Mouse (Mus musculus): ENCODE measurements around the gene Frmd4b. TPM values are rescaled to one million over a fixed set of nuclear protein-coding genes. Genes with fewer than 3 reads are reported as not detected.

The Frmd4b gene
- polyA plus RNA-seq, 1 experiment from 2014 or later = 21.5 TPM

DNA sequence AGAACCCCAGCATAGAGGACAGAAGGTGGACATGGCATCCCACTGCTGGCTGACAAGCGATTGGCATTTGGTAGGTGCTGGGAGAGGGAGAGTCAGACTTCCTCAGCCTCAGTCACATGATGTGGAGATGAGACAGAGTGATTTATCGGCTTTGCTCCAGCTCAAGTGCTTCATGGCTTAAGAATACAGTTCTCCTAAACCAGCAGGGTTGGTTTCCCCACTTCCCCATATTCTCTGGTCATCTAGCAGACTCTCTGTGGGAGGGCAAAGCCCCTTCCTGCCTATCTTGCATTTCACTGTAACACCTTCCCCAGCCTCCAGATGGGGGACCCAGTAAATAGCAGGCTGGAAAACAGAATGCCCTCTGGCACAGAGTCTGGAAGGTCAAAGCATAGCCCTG, 160.1 kb downstream of the Frmd4b start:
- CTCF ChIA-PET = no interaction called here
- DNase-seq (ENCODE audit: low read depth, low spot score) = no peak
- H3K27me3 ChIP-seq = no peaks in the 10 kb centered on the region
- no peak for ATAC-seq
- POLR2A ChIA-PET = no interaction called here
- in situ Hi-C loops (cut with MboI; ENCODE audit: low pct_unique_long_range_greater_than_20kb) = no loop called here
- no peak for TF ChIP-seq CTCF (IDR thresholded peaks at IDR 0.05)

DNA sequence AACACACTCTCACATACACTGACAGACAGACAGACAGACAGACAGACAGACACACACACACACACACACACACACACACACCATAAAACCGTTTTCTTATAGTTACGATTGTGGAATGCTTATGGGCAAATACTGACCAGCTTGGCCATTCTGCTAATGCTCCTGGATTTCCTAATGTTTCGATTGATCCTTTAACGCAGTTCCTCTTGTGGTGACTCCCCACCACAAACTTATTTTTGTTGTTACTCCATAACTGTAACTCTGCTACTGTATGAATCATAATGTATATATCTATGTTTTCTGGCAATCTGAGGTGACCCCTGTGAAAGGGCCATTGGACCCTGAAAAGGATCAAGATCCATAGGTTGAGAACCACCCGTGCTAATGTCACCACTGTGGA, 165.1 kb downstream of the Frmd4b start:
- no peaks in the 10 kb centered on the region for H3K27me3 ChIP-seq
- CTCF ChIA-PET = interaction anchor here (1.2 kb wide), 1 partner anchor 21 kb away, joined by 4 read pairs; no protein-coding TSS in a partner anchor
- DNase-seq (ENCODE audit: low read depth, low spot score) (no peak), ATAC-seq (no peak)
- in situ Hi-C loops (cut with MboI; ENCODE audit: low pct_unique_long_range_greater_than_20kb) = no loop called here
- TF ChIP-seq CTCF (IDR thresholded peaks at IDR 0.05) = no peak
- POLR2A ChIA-PET = no interaction called here

DNA sequence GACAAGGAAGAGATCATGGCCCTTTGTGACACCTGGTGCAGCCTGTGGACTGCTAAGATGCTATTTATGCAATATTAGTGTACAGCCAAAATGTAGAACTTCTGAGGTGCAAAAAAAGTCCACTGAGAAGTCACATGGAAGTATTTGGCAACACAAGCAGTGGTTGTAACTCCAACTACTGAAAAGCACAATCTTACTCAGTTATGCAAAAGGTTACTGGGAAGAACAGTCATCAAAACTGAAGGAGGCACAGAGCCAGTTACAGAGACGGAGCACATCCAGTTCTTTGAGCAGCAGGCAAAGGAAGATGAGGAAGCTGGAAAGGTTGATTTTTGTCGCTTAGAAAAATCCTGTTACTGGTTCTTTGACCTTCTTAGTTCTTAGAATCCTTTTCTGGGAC, 167.5 kb downstream of the Frmd4b start:
- CTCF ChIA-PET = no interaction called here
- POLR2A ChIA-PET = no interaction called here
- no peak for TF ChIP-seq CTCF (IDR thresholded peaks at IDR 0.05)
- in situ Hi-C loops (cut with MboI; ENCODE audit: low pct_unique_long_range_greater_than_20kb) = no loop called here
- H3K27me3 ChIP-seq = no peaks in the 10 kb centered on the region
- DNase-seq (ENCODE audit: low read depth, low spot score) (no peak), ATAC-seq (no peak)

DNA sequence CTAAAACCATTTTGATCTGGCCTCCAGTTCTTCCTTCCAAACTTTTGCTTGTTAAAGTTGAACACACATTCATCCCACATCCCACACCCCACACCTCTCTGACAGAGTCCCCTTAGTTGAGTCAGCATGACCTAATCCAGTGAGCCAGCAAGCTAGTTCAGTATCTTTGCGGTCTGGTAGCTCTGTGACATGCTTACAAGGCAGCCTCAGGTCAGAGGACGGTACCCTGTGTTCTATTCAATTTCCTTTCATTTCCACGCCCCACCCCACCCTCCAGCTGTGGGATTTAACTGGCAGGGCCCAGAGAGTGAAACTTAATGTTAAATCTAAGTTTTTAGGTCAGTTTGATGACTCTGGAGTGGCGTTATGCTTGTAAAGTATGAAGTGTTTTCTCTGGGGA, 170.3 kb downstream of the Frmd4b start:
- peak; percentile 56 for DNase-seq (ENCODE audit: low read depth, low spot score)

DNA sequence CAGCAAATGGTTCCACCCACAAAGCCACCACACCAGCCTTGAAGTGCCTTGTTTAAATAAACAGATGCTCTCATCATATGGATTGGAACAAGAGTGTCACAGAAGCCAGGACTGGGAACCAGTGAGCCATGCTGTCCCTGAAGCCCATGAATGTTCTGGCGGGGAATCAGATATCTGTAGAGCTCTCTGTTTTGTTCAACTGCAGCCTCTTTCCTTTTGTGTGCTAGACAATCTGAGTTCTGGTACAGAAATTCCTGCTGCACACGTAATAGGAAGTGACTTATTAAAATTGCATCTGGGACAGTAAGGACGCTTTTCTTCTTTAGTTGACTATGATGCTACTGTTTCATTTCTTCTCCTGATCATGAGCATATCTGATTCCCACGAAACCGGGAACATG, 173.2 kb downstream of the Frmd4b start:
- no peak for ATAC-seq
- CTCF ChIA-PET = no interaction called here
- no peaks in the 10 kb centered on the region for H3K27me3 ChIP-seq
- no peak for TF ChIP-seq CTCF (IDR thresholded peaks at IDR 0.05)
- POLR2A ChIA-PET = no interaction called here
- in situ Hi-C loops (cut with MboI; ENCODE audit: low pct_unique_long_range_greater_than_20kb) = no loop called here
- DNase-seq (ENCODE audit: low read depth, low spot score) = no peak

More for the DNA sequence above, 170.3 kb downstream of the Frmd4b start:
- ChIA-PET POLR2A (no interaction called here), CTCF (interaction anchor here (0.6 to 1.0 kb wide), 3 partner anchors 18 to 76 kb away, joined by 3 to 4 read pairs (median 4); no protein-coding TSS in a partner anchor)
- H3K27me3 ChIP-seq = no peaks in the 10 kb centered on the region
- peak; percentile 98 for ATAC-seq
- no peak for TF ChIP-seq CTCF (IDR thresholded peaks at IDR 0.05)
- in situ Hi-C loops (cut with MboI; ENCODE audit: low pct_unique_long_range_greater_than_20kb) = no loop called here

DNA sequence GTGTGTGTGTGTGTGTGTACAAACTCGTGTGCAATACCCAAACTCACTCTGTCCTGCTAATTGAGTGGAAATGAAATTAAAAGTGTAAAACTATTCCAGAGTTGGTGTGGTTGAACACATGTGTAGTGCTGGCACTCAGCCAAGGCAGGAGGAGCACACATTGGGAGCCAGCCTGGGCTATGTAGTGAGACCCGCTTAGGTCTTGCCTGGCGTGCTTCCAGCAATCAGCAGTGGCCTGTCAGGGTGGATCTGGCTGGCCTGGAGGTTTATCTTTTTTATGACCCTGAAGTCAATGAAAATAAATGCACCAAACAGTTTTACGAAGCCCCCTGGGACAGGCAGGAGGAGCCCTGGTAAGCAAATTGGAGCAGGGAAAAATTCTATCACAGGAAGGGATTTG, 173.8 kb downstream of the Frmd4b start:
- POLR2A ChIA-PET = interaction anchor here (0.7 kb wide), 1 partner anchor 20 kb away, joined by 5 read pairs; no protein-coding TSS in a partner anchor
- CTCF ChIA-PET = interaction anchor here (1.1 kb wide), 1 partner anchor 21 kb away, joined by 3 read pairs; no protein-coding TSS in a partner anchor
- ATAC-seq = no peak
- in situ Hi-C loops (cut with MboI; ENCODE audit: low pct_unique_long_range_greater_than_20kb) = no loop called here
- TF ChIP-seq CTCF (IDR thresholded peaks at IDR 0.05) = no peak
- no peak for DNase-seq (ENCODE audit: low read depth, low spot score)
- no peaks in the 10 kb centered on the region for H3K27me3 ChIP-seq

DNA sequence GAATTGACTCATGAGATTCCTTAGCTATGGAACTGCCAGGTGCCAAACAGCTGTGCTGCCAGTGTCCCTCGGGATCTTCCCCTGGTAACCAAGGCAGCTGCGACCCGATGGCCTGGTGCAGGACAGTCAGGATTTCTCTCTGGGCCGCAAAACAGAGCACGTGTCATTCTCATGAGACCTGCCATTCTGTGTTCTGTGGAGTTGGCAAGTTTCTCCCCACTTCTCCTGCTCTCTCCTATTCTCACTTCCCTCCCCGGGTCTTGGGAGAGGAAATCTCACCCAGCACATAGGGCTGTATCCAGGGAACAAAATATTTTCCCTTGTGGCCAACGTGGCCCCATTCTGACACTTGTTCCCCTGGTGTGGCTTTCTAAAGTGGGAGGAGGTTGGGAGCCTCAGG, 176.0 kb downstream of the Frmd4b start:
- POLR2A ChIA-PET = no interaction called here
- CTCF ChIA-PET = no interaction called here
- H3K27me3 ChIP-seq = no peaks in the 10 kb centered on the region
- ATAC-seq = no peak
- DNase-seq (ENCODE audit: low read depth, low spot score) = no peak
- TF ChIP-seq CTCF (IDR thresholded peaks at IDR 0.05) = no peak
- in situ Hi-C loops (cut with MboI; ENCODE audit: low pct_unique_long_range_greater_than_20kb) = no loop called here

DNA sequence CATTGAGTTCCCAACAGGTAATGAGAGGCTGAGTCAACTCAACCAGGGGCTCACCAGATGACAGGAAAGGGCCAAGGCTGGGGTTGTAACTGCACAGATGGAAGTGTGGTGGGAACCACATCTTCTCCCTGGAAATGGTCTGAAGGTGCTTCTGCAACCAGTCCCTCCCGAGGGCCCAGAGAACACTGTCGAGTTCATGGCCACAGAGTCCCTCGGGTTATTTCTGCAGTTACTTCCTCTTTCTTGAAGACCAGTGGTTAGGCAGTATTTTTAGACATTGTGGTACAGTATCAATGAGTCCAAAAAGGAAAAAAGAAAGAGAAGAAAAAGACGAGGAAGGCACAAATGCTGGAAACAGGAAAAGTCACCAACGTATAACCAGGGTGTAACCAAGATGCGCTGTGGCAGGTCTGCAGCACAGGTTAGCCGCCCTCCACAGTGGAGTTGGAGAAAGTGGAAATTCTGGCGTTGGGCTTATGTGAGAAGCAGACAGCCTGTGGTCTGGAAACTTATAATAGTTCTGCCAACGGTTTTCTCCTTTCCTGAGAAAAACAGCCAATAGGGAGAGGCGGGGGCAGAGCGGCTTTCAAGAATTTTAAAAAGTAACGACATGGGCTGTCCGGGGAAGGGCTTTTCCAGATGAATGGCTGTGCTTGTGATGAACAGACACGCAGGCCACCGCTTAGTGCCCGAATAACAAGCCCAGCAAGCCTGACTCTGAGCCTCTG, 178.3 kb downstream of the Frmd4b start:
- in situ Hi-C loops (cut with MboI; ENCODE audit: low pct_unique_long_range_greater_than_20kb) = no loop called here
- ATAC-seq = no peak
- no peak for DNase-seq (ENCODE audit: low read depth, low spot score)
- H3K27me3 ChIP-seq = no peaks in the 10 kb centered on the region
- TF ChIP-seq CTCF (IDR thresholded peaks at IDR 0.05) = no peak
- CTCF ChIA-PET = no interaction called here
- POLR2A ChIA-PET = no interaction called here

DNA sequence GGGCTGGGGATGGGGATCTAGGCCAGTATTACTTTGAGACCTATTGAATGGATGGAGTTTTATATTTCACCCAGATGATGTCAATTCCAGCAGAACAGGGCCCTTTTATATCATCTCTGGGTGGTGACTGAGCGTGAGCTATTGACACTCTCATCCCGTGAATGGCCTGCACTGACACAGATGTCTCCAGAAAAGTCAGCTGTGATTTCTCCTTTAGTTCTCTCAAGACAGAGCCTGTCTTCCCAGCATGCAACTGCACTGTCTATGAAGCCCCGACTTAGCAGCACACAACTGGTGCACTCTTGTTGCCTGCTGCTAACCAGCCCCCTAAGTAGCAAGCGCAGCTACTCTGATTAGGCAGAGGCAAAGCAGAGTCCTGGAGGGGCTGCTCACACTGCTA, 182.6 kb downstream of the Frmd4b start:
- no peak for DNase-seq (ENCODE audit: low read depth, low spot score)
- ChIA-PET CTCF (no interaction called here), POLR2A (no interaction called here)
- H3K27me3 ChIP-seq = no peaks in the 10 kb centered on the region
- no peak for ATAC-seq
- no peak for TF ChIP-seq CTCF (IDR thresholded peaks at IDR 0.05)
- in situ Hi-C loops (cut with MboI; ENCODE audit: low pct_unique_long_range_greater_than_20kb) = no loop called here

DNA sequence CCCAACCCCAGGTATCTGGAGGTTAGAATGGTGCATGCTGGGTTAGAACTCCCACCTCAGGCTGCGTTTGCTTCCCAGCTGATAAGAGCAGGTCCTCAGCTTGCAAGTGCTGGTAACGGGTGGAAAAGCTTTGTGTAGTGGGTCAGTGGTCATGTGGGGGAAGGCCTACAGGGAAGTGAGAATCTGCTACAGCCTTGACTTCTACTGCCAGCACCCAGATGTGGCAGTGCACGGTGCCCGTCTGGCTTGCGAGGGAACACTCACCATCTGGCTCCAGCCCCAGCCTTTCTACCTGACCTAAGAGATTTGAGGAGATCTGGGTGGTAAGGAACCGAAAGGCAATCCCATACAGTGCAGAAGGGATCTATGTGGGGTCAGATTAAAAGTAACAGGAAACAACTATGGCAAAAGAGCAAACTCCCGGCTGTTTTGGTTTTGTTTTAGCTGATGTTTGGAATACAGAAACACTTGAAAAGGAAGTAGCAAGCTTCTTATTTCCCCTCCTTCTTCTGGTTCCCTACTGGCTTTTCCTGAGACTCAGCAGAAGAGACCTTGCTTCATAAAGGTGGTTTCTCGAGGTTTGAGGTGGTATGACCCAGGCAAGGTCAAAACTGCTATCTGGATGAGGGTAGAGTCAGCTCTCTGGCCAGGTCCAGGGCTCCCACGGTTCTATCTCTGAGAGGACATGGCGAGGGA, 185.9 kb downstream of the Frmd4b start:
- in situ Hi-C loops (cut with MboI; ENCODE audit: low pct_unique_long_range_greater_than_20kb) = no loop called here
- POLR2A ChIA-PET = no interaction called here
- no peak for TF ChIP-seq CTCF (IDR thresholded peaks at IDR 0.05)
- no peak for ATAC-seq
- DNase-seq (ENCODE audit: low read depth, low spot score) = no peak
- CTCF ChIA-PET = interaction anchor here (1.0 kb wide), 1 partner anchor 10 kb away, joined by 3 read pairs; no protein-coding TSS in a partner anchor
- H3K27me3 ChIP-seq = no peaks in the 10 kb centered on the region

DNA sequence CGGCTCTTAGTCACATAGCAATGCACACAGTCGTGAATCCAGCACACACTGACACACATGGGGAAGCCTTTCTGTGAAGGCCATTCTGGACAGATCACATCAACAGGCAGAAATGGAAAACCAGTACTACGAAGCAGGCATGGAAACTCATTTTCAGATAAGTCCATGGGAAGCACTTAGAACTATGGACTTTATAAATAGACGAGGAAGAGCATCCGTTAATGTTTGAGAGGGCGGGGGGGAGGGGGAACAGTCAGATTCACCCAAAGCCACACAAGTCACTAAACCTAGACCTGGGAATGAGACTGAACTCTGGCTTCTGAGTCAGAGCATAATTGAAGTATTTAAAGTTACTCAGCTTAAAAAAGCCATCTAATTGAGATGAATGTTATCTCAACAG, 186.8 kb downstream of the Frmd4b start:
- no peaks in the 10 kb centered on the region for H3K27me3 ChIP-seq
- in situ Hi-C loops (cut with MboI; ENCODE audit: low pct_unique_long_range_greater_than_20kb) = no loop called here
- ATAC-seq (no peak), DNase-seq (ENCODE audit: low read depth, low spot score) (no peak)
- ChIA-PET CTCF (interaction anchor here (1.0 kb wide), 1 partner anchor 9 kb away, joined by 3 read pairs; no protein-coding TSS in a partner anchor), POLR2A (no interaction called here)
- no peak for TF ChIP-seq CTCF (IDR thresholded peaks at IDR 0.05)

Data from Patski (cell line).